Mouse (Mus musculus) testis, adult 2 months (tissue): Measurements from ENCODE around the gene Lpin3. TPM values are rescaled to one million over a fixed set of nuclear protein-coding genes. Genes with fewer than 3 reads are reported as not detected.

Source experiments
- H3K27ac ChIP-seq: fragments of 200-500 bp; 2 replicates; pipeline ENCODE4 v1.5.1; 2012; ENCODE audit warnings: low read depth, low read length; ENCODE audit not compliant: control insufficient read depth, insufficient read depth
- H3K27me3 ChIP-seq: fragments of 200-500 bp; 2 replicates; pipeline ENCODE4 v1.6.1; 2012; ENCODE audit warnings: mild to moderate bottlenecking, low read length, moderate library complexity; ENCODE audit not compliant: control insufficient read depth, insufficient read depth
- H3K36me3 ChIP-seq: fragments of 200-500 bp; 2 replicates; pipeline ENCODE4 v1.6.1; 2012; ENCODE audit warnings: mild to moderate bottlenecking, low read length; ENCODE audit not compliant: control insufficient read depth, insufficient read depth
- H3K4me1 ChIP-seq: fragments of 200-500 bp; 2 replicates; pipeline ENCODE4 v1.6.1; 2012; ENCODE audit warnings: low read length; ENCODE audit not compliant: control insufficient read depth, insufficient read depth
- H3K4me3 ChIP-seq: fragments of 200-500 bp; 2 replicates; pipeline ENCODE4 v1.5.1; 2012; ENCODE audit warnings: low read depth, mild to moderate bottlenecking, low read length, moderate library complexity, mixed read lengths; ENCODE audit not compliant: control insufficient read depth
- CTCF ChIP-seq: fragments of 200-500 bp; IDR thresholded peaks from 2 replicates; pipeline ENCODE4 v1.5.1; 2012; ENCODE audit warnings: low read depth, mild to moderate bottlenecking, inconsistent platforms, low read length, moderate library complexity; ENCODE audit not compliant: control insufficient read depth, insufficient read depth, insufficient replicate concordance
- POLR2A ChIP-seq: fragments of 200-500 bp; IDR thresholded peaks from 2 replicates; pipeline ENCODE4 v1.6.1; 2012; ENCODE audit warnings: low read depth, mild to moderate bottlenecking, inconsistent platforms, low read length, moderate library complexity; ENCODE audit not compliant: control insufficient read depth
- polyA plus RNA-seq: library from polyadenylated mRNA; depleted of rRNA; stranded (reverse); fragments of >200 nt; gene quantifications from 2 replicates; pipeline ENCODE4 v1.2.3, GENCODE M21; 2012

The Lpin3 gene
- polyA plus RNA-seq, 1 experiment = 6.4 TPM

- Histone ChIP-seq H3K36me3 (no peaks in the 10 kb centered on the region), H3K4me3 (no peak overlapping the region), H3K27ac (no peak overlapping the region), H3K4me1 (no peaks in the 10 kb centered on the region; the same call in 1 of the 2 replicates), H3K27me3 (no peaks in the 10 kb centered on the region)
- TF ChIP-seq CTCF (no peak), POLR2A (no peak)
Observed at GRCm38 (mm10) chr2:160874231-160874877, 6.1 kb upstream of the Lpin3 start.

- H3K36me3 ChIP-seq = no peaks in the 10 kb centered on the region
- H3K27ac ChIP-seq = no peak overlapping the region
- H3K27me3 ChIP-seq = no peaks in the 10 kb centered on the region
- no peaks in the 10 kb centered on the region; the same call in 1 of the 2 replicates for H3K4me1 ChIP-seq
- H3K4me3 ChIP-seq = no peak overlapping the region
- TF ChIP-seq POLR2A (no peak), CTCF (no peak)
Observed at GRCm38 (mm10) chr2:160876115-160876514, 4.4 kb upstream of the Lpin3 start.

- H3K27ac ChIP-seq = peak overlapping the region; percentile 12
- H3K4me3 ChIP-seq = no peak overlapping the region
- TF ChIP-seq CTCF = no peak
- TF ChIP-seq POLR2A = no peak
Observed at GRCm38 (mm10) chr2:160881462-160882101, 1.1 kb downstream of the Lpin3 start.

GRCm38 (mm10) chr2:160882436-160882835 is 2.0 kb downstream of the Lpin3 start:
- Histone ChIP-seq H3K36me3 (no peaks in the 10 kb centered on the region), H3K4me1 (no peaks in the 10 kb centered on the region; the same call in 1 of the 2 replicates), H3K27ac (peak overlapping the region; percentile 45), H3K27me3 (no peaks in the 10 kb centered on the region), H3K4me3 (no peak overlapping the region)
- no peak for TF ChIP-seq CTCF
- TF ChIP-seq POLR2A = no peak

More at GRCm38 (mm10) chr2:160881462-160882101, 1.1 kb downstream of the Lpin3 start:
- no peaks in the 10 kb centered on the region for H3K36me3 ChIP-seq
- H3K27me3 ChIP-seq = no peaks in the 10 kb centered on the region
- no peaks in the 10 kb centered on the region for H3K4me1 ChIP-seq

GRCm38 (mm10) chr2:160883912-160884311 is 3.4 kb downstream of the Lpin3 start:
- Histone ChIP-seq H3K4me3 (no peak overlapping the region), H3K36me3 (no peaks in the 10 kb centered on the region), H3K27ac (no peak overlapping the region), H3K27me3 (no peaks in the 10 kb centered on the region), H3K4me1 (peaks cover 8% of the 10 kb centered on the region)
- TF ChIP-seq CTCF = no peak

- peak; percentile 46; the same call in 1 of the 2 replicates for TF ChIP-seq CTCF
- no peak for TF ChIP-seq POLR2A
- Histone ChIP-seq H3K27me3 (no peaks in the 10 kb centered on the region), H3K36me3 (no peaks in the 10 kb centered on the region), H3K27ac (no peak overlapping the region), H3K4me3 (no peak overlapping the region), H3K4me1 (peaks cover 8% of the 10 kb centered on the region)
Observed at GRCm38 (mm10) chr2:160884830-160885229, 4.4 kb downstream of the Lpin3 start.

- Histone ChIP-seq H3K27me3 (no peaks in the 10 kb centered on the region), H3K36me3 (no peaks in the 10 kb centered on the region), H3K4me1 (peaks cover 8% of the 10 kb centered on the region), H3K27ac (no peak overlapping the region), H3K4me3 (no peak overlapping the region)
- TF ChIP-seq CTCF = no peak
- no peak for TF ChIP-seq POLR2A
Observed at GRCm38 (mm10) chr2:160886221-160886620, 5.8 kb downstream of the Lpin3 start.

GRCm38 (mm10) chr2:160887284-160887683 is 6.8 kb downstream of the Lpin3 start:
- no peaks in the 10 kb centered on the region for H3K27me3 ChIP-seq
- no peak overlapping the region for H3K27ac ChIP-seq
- peaks cover 8% of the 10 kb centered on the region for H3K4me1 ChIP-seq
- H3K4me3 ChIP-seq = peak overlapping the region; percentile 81
- no peak for TF ChIP-seq POLR2A
- peak; percentile 78; the same call in 1 of the 2 replicates for TF ChIP-seq CTCF
- H3K36me3 ChIP-seq = no peaks in the 10 kb centered on the region
